Comparison of ENCODE assay signal across 7 mouse cellular contexts in the genomic region with DNA sequence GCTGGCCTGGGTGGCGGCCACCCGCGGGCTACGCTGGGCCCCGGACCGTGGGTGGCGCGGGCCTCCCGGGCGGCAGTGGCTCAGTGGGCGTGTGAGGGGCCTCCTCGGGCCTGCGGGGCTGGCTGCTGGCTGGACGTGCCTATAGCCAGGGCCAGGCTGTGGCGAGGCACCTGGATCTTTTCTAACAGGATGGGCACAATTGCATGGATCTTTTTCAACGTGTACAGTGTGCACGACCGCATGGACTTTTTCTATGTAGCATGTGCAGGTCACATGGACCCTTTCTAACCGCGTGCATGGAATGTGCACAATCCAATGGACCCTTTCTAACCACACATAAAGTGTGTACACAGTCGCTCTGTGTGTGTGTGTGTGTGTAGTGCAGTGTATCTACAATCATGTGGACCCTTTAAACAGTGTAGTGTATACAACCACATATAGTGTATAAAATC. TPM values are rescaled to one million over a fixed set of nuclear protein-coding genes. Genes with fewer than 3 reads are reported as not detected.
DNase-seq lines count a peak whose midpoint lies in the region; ATAC-seq and TF ChIP-seq lines count a peak whose summit lies in the region.

No protein-coding gene starts in this region.

- H3K9me3 ChIP-seq in lung, embryonic 14.5 days (ENCODE audit: low read depth, low read length), result no peaks in the 10 kb centered on the region
- no peaks in the 10 kb centered on the region for H3K9me3 ChIP-seq in hindbrain, embryonic 12.5 days (replicated peaks)
- no peaks in the 10 kb centered on the region for H3K9me3 ChIP-seq in midbrain, embryonic 13.5 days

- H3K27me3 ChIP-seq in lung, embryonic 14.5 days (ENCODE audit: insufficient read depth, low read length), result no peaks in the 10 kb centered on the region
- H3K27me3 ChIP-seq in hindbrain, embryonic 12.5 days, result peaks cover 5% of the 10 kb centered on the region
- peaks cover 10% of the 10 kb centered on the region; the same call in 1 of the 2 replicates for H3K27me3 ChIP-seq in midbrain, embryonic 13.5 days

- peak overlapping the region; percentile 73 for H3K4me3 ChIP-seq in lung, embryonic 14.5 days (ENCODE audit: low read depth, low read length)
- peak overlapping the region; percentile 91 for H3K4me3 ChIP-seq in brown adipose tissue, adult 24 weeks (ENCODE audit: insufficient read depth, low read depth, low read length)
- H3K4me3 ChIP-seq in hindbrain, embryonic 12.5 days, result peak overlapping the region; percentile 72
- H3K4me3 ChIP-seq in midbrain, embryonic 13.5 days (replicated peaks), result peak overlapping the region; percentile 69

- ATAC-seq in lung, embryonic 14.5 days (ENCODE audit: insufficient read depth), result peak; percentile 83
- peak; percentile 81; the same call in 1 of the 2 replicates for ATAC-seq in hindbrain, embryonic 12.5 days (ENCODE audit: low FRiP score)
- ATAC-seq in midbrain, embryonic 13.5 days, result peak; percentile 82

- H3K36me3 ChIP-seq in lung, embryonic 14.5 days (ENCODE audit: insufficient read depth), result no peaks in the 10 kb centered on the region
- H3K36me3 ChIP-seq in hindbrain, embryonic 12.5 days, result no peaks in the 10 kb centered on the region
- no peaks in the 10 kb centered on the region for H3K36me3 ChIP-seq in midbrain, embryonic 13.5 days

- peaks cover 6% of the 10 kb centered on the region; the same call in 1 of the 2 replicates for H3K4me1 ChIP-seq in lung, embryonic 14.5 days (ENCODE audit: insufficient read depth)
- peaks cover 3% of the 10 kb centered on the region; the same call in 1 of the 2 replicates for H3K4me1 ChIP-seq in brown adipose tissue, adult 24 weeks (ENCODE audit: control insufficient read depth, insufficient read depth, insufficient read length, low read length)
- peaks cover 14% of the 10 kb centered on the region for H3K4me1 ChIP-seq in hindbrain, embryonic 12.5 days
- peaks cover 34% of the 10 kb centered on the region for H3K4me1 ChIP-seq in midbrain, embryonic 13.5 days (replicated peaks)

- DNase-seq in lung, embryonic 14.5 days, result peak; percentile 64
- DNase-seq in lung, postnatal 4 days, result no peak
- no peak for DNase-seq in spleen, adult 12 weeks (ENCODE audit: low spot score)
- no peak for DNase-seq in left cerebral cortex, postnatal 36 days (ENCODE audit: low spot score in 2 of 2)

- no peak for TF ChIP-seq CTCF in lung, embryonic 14.5 days (IDR thresholded peaks at IDR 0.05; ENCODE audit: low read depth)

- H3K27ac ChIP-seq in lung, embryonic 14.5 days (ENCODE audit: low read depth), result peak overlapping the region; percentile 95
- peak overlapping the region; percentile 72 for H3K27ac ChIP-seq in brown adipose tissue, adult 24 weeks (replicated peaks; ENCODE audit: low read depth, low read length)
- peak overlapping the region; percentile 92 for H3K27ac ChIP-seq in hindbrain, embryonic 12.5 days
- H3K27ac ChIP-seq in midbrain, embryonic 13.5 days, result peak overlapping the region; percentile 91

- peak overlapping the region; percentile 98 for H3K4me2 ChIP-seq in lung, embryonic 14.5 days
- peak overlapping the region; percentile 88 for H3K4me2 ChIP-seq in hindbrain, embryonic 12.5 days (replicated peaks)
- H3K4me2 ChIP-seq in midbrain, embryonic 13.5 days (replicated peaks), result peak overlapping the region; percentile 91

- H3K9ac ChIP-seq in lung, embryonic 14.5 days, result peak overlapping the region; percentile 85
- H3K9ac ChIP-seq in hindbrain, embryonic 12.5 days, result peak overlapping the region; percentile 89
- peak overlapping the region; percentile 87 for H3K9ac ChIP-seq in midbrain, embryonic 13.5 days (replicated peaks)

- intact Hi-C loops in left cerebral cortex, postnatal 36 days (cut with DNase I), result loop anchor here (1.0 to 10.0 kb wide), 4 partner anchors 87 to 640 kb away; a partner anchor contains a TSS

- 3% methylated on average over 21 of the region's 21 CpGs for WGBS in lung, embryonic 14.5 days
- 6% methylated on average over 21 of the region's 21 CpGs for WGBS in hindbrain, embryonic 12.5 days
- WGBS in midbrain, embryonic 13.5 days, result 5% methylated on average over 21 of the region's 21 CpGs

RNA-seq across cellular contexts. Expression of a gene that starts 0.5 kb away (rescaled TPM):
- polyA plus RNA-seq in lung, embryonic 14.5 days (2014; fragmentation: Nextera tagmentation; extraction: Ambion mirVana), result 16.2 and 16.5 TPM in 2 replicates
- 0.71 and 1.3 TPM in 2 replicates for polyA plus RNA-seq in brown adipose tissue, adult 24 weeks (2012; ENCODE audit: insufficient read depth, insufficient read length, missing spikeins)
- 12.7 and 15.5 TPM in 2 replicates for polyA plus RNA-seq in hindbrain, embryonic 12.5 days (2016; fragmentation: Nextera tagmentation; extraction: Ambion mirVana)
- polyA plus RNA-seq in midbrain, embryonic 13.5 days (2015; fragmentation: Nextera tagmentation; extraction: Ambion mirVana), result 11.5 and 11.8 TPM in 2 replicates
- 10 to 100 TPM; 11.0 to 16.1 TPM for total RNA-seq in left cerebral cortex, postnatal 36 days (2021)

RNA-seq across cellular contexts. Expression of a gene that starts 45.0 kb away (rescaled TPM):
- 15.9 and 16.5 TPM in 2 replicates for polyA plus RNA-seq in lung, embryonic 14.5 days (2014; fragmentation: Nextera tagmentation; extraction: Ambion mirVana)
- polyA plus RNA-seq in brown adipose tissue, adult 24 weeks (2012; ENCODE audit: insufficient read depth, insufficient read length, missing spikeins), result 16.1 and 34.1 TPM in 2 replicates
- polyA plus RNA-seq in hindbrain, embryonic 12.5 days (2016; fragmentation: Nextera tagmentation; extraction: Ambion mirVana), result 10.6 and 11.8 TPM in 2 replicates
- 13.0 and 13.3 TPM in 2 replicates for polyA plus RNA-seq in midbrain, embryonic 13.5 days (2015; fragmentation: Nextera tagmentation; extraction: Ambion mirVana)
- total RNA-seq in left cerebral cortex, postnatal 36 days (2021), result 10 to 100 TPM; 24.4 to 29.9 TPM
